Mouse (Mus musculus) myocyte (in vitro differentiated cells): ENCODE measurements around the gene 4930596D02Rik.

ENCODE experiments used
- E2F4 ChIP-seq: IDR thresholded peaks from one replicate; pipeline ENCODE4 v1.6.1; 2011; ENCODE audit warnings: mild to moderate bottlenecking, control low read depth, moderate library complexity; ENCODE audit not compliant: insufficient read depth
- MYOD1 ChIP-seq, 3 experiments: IDR thresholded peaks; one replicate each; pipeline ENCODE4 v1.6.1; 2011; ENCODE audit warnings: control low read depth in 2 of 3, low read depth in 2 of 3, mild to moderate bottlenecking in 2 of 3, moderate library complexity in 1 of 3; ENCODE audit not compliant: insufficient read length in 2 of 3, control insufficient read depth in 1 of 3
- MYOG ChIP-seq, 3 experiments: IDR thresholded peaks; one replicate each; pipeline ENCODE4 v1.6.1; 2011; ENCODE audit warnings: control low read depth in 2 of 3, low read depth in 2 of 3, mild to moderate bottlenecking in 2 of 3; ENCODE audit not compliant: insufficient read length in 2 of 3, control insufficient read depth in 1 of 3, insufficient read depth in 1 of 3
- POLR2A ChIP-seq: IDR thresholded peaks from one replicate; pipeline ENCODE4 v1.6.1; 2011; ENCODE audit warnings: low read depth, mild to moderate bottlenecking, control low read depth, moderate library complexity; ENCODE audit not compliant: insufficient read length
- POLR2AphosphoS2 ChIP-seq: IDR thresholded peaks from one replicate; pipeline ENCODE4 v1.6.1; 2011; ENCODE audit warnings: low read depth, control low read depth; ENCODE audit not compliant: insufficient read length
- TCF12 ChIP-seq: IDR thresholded peaks from one replicate; pipeline ENCODE4 v1.6.1; 2011; ENCODE audit warnings: mild to moderate bottlenecking, control low read depth; ENCODE audit not compliant: poor library complexity, insufficient read depth, severe bottlenecking
- USF1 ChIP-seq: IDR thresholded peaks from one replicate; pipeline ENCODE4 v1.6.1; 2011; ENCODE audit warnings: low read depth, mild to moderate bottlenecking, control low read depth, moderate library complexity

GRCm38 (mm10) chr14:35773306-35773705 lies 38.5 kb downstream of the 4930596D02Rik start:
- no peak for TF ChIP-seq POLR2A
- no peak for TF ChIP-seq E2F4
- TF ChIP-seq TCF12: no peak
- TF ChIP-seq POLR2AphosphoS2: no peak
- TF ChIP-seq USF1: no peak
- TF ChIP-seq MYOD1 (IDR thresholded peaks at IDR 0.05; ENCODE audit: control insufficient read depth in 1 of 3, insufficient read length in 2 of 3, low read depth in 2 of 3): no peak
- TF ChIP-seq MYOG (IDR thresholded peaks at IDR 0.05; ENCODE audit: control insufficient read depth in 1 of 3, insufficient read depth in 1 of 3, insufficient read length in 2 of 3, low read depth in 2 of 3): no peak
